Mouse (Mus musculus) heart, adult 11 months (tissue): ENCODE measurements around the gene Shc3.

Source experiments
- DNase-seq: peaks from one replicate; pipeline ENCODE4 v3.0.0; 2022

Gene Shc3

GRCm38 (mm10) chr13:51567411-51567851, 1.8 kb downstream of the Shc3 start:
- peak; percentile 90 for DNase-seq

DNA sequence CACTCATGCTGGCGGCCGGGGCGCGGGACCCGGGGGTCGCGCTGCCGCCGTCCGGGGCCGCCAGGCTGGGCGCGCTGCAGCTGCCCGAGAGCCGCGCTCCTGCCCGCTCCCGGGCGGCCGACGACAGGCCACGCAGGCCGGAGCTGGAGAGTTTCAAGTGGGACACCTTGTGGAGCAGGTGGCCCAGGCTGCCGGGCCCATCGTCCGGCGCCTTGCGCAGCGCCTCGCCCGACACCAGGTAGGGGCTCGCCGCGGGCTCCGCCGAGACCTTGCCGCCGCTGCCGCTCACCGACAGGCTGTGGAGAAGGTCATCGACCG, 2.2 kb downstream of the Shc3 start:
- no peak for DNase-seq

GRCm38 (mm10) chr13:51566371-51567077, 2.7 kb downstream of the Shc3 start:
- DNase-seq: no peak

DNA sequence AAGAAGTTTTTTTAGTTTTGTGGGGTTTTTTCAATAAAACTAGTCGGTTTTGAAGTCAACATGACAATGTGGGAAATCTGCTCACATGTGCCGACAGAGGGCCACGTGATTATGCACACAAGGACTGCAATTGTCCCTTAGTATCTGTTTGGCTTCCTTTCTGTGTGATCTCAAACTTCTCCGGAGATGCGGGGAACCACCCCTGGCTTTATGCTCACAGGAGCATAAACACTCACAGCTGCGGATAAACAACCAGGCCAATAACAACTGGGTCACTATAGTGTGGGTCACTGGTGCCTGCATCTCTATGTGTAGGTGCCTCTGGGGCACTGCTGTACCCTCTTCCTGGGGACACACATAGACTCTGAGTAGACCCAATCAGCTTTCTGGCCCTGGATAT, 4.5 kb downstream of the Shc3 start:
- DNase-seq: peak; percentile 89

- no peak for DNase-seq
Measured at GRCm38 (mm10) chr13:51553343-51553742, 15.9 kb downstream of the Shc3 start.

- peak; percentile 18 for DNase-seq
Measured at GRCm38 (mm10) chr13:51552233-51552632, 17.0 kb downstream of the Shc3 start.

DNA sequence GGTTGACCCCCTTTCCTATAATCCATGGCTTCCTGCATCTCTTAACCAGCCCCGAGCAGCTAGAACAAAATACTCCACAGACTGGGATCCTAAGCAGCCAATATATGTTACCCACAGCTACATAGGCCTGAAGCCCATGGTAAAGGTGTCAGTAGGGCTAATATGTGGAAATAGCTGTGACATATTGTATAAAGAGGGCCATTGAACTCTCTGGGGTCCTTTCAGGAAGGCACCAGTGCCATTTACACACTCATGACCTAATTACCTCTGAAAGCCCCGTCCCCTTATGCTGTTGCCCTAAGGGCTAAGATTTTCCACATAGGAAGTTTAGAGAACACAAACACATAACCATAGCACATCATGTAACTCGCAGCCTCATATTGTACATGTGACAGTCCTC, 17.4 kb downstream of the Shc3 start:
- DNase-seq: peak; percentile 13

GRCm38 (mm10) chr13:51539816-51540215, 29.4 kb downstream of the Shc3 start:
- DNase-seq: no peak

- peak; percentile 55 for DNase-seq
Measured at GRCm38 (mm10) chr13:51535326-51535725, 33.9 kb downstream of the Shc3 start.

GRCm38 (mm10) chr13:51526480-51526879, 42.7 kb downstream of the Shc3 start:
- DNase-seq: peak; percentile 92

- DNase-seq: peak; percentile 54
Measured at GRCm38 (mm10) chr13:51524316-51524715, 44.9 kb downstream of the Shc3 start.

DNA sequence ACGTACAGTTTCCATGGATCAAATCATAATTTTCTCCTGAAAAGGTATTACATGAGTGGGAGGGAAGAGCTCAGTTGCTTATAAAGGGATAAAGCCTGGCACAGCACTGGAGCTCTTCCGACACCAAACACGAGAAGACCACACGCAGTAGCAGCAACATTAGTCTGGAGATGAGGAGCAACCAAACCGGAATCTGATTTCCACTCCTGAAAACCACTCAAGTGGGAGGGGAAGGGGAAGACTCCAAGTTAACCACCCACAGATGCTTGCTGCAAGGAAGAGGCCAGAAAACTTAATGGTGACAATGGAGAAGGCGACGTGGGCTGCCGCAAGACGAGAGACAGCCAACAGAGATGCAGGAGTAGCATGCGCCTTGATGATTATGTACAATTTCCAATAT, 45.9 kb downstream of the Shc3 start:
- peak; percentile 9 for DNase-seq

DNA sequence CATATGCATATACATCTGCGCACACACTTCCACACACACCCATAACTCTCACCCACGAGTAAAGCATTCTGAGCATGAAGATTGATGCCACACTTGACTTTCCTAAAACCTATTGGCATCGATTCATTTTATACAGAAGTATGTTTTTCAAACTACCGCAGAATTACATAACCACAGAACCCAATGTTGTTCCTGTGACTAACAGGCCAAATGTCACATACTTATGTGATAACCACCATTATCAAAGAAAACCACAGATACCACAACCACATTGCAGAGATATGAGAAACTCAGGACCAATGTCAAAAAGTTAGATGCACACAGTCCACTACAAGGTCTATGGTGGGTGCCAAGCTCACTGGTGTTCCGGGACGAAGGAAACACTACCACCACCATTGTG, 50.3 kb downstream of the Shc3 start:
- DNase-seq: peak; percentile 9

DNA sequence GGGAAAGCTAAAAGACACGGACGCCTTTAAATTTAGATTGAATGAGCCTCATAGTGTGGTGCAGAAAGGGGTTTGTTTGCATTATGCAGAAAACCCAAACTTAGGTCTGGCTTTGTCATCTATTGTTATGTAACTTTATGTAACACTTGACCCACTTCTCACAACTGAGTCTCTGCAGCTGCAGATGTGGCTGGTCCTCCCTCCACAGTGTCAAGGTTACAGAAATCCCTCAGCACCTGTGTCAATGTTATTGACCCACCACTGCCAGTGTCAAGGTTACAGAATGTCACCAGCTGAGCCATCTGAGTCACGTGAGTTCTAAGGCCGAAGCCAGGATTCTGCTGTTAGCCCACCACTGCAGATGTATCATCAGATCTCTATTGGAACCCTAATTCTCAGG, 51.3 kb downstream of the Shc3 start:
- DNase-seq: peak; percentile 39

DNA sequence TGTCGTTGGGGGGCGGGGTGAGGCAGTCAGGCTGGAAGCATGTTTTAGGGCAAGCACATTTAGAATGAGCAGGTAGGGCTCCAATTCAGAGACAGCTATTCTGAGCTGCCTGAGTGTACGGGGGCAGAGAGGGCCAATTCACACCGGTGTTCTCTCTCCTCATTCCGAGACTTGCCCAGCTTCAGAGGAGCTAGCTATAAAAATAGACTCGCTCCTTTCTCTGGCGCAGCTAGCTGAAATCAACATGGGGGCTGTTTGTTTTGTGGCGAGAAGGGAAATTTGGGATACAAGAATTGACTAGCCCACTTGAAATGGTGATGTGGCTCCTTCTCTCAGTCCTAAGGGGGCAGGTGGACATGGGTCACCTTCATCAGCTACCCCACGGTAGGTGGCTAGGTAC, 60.4 kb downstream of the Shc3 start:
- DNase-seq: peak; percentile 73

GRCm38 (mm10) chr13:51505711-51506110, 63.5 kb downstream of the Shc3 start:
- peak; percentile 31 for DNase-seq

DNA sequence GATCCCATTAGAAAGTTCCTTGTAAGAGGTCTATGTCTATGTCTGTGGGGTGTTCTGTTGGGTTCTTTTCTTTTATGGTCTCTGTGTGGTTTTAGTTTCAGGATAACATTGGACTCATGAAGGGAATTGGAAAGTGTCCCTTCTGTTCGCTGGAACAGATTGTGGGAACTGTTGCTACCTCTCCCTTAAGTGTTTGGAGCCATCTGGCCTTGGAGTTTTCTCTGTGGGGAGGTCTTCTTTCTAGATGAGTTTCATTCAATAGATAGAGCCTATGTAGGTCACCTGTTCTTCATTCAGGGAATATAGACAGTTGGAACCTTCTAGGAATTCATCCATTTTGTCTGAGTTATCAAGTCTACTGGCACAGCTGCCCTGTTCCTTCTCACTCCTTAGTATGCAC, 69.5 kb downstream of the Shc3 start:
- peak; percentile 15 for DNase-seq

- peak; percentile 93 for DNase-seq
Measured at GRCm38 (mm10) chr13:51493676-51494075, 75.5 kb downstream of the Shc3 start.

DNA sequence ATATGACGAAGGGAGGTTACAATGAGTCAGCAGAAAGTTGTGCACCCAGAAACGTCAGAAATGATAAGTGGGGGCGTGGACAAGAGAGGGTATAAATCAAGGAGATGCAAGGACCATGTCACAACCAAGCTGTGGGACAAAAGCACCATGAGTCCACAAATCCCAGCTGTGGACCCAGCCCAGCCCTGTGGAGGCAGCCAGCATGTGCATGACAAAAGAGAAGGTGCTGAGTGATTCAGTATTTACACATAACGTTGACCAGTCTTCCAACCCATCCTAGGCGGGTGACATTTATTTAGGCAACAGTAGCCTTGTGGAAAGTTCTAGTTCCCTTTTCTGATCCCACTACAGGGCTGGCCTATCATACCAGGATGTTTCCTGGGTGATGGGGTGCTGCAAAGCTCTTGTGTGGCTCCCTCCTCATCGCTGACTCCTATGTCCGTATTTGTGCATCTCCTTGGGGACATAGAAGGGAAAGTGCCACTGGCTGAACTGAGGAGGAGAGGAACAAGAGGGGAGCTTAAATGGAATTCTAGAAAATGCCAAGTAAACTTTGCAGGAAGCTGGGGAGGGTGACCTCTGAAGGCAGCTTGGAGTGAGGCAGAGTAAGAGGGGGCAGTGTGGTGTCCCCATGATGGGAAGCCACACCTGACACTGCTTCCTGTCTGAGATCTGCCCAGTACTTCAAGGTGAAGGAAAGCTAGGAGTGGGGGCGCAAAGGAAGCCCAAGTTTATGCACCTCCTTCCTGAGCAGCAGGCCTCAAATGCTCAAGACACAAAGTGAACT, 77.4 kb downstream of the Shc3 start:
- peak; percentile 79 for DNase-seq

- DNase-seq: peak; percentile 66
Measured at GRCm38 (mm10) chr13:51490195-51490594, 79.0 kb downstream of the Shc3 start.

GRCm38 (mm10) chr13:51488945-51489344, 80.3 kb downstream of the Shc3 start:
- DNase-seq: peak; percentile 15

- peak; percentile 39 for DNase-seq
Measured at GRCm38 (mm10) chr13:51485291-51485690, 83.9 kb downstream of the Shc3 start.

DNA sequence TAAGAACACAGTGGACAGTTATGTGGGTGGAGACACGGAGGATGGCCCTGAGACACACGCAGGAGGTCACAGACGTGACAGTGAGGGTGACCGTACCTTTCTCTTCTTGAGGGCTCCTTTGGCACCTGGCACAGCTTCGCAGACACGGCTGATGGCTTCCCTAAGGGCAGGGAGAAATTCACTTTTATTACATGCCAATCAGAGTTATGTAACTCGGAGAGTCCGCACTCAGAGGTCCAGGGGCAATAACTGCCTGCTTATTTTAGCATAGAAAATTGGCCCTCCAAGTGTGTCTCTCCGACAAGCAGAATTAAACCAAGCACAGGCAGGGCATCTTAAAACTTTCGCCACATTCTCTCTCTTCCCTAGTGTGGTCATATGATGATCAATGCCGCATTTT, 86.4 kb downstream of the Shc3 start:
- peak; percentile 69 for DNase-seq

DNA sequence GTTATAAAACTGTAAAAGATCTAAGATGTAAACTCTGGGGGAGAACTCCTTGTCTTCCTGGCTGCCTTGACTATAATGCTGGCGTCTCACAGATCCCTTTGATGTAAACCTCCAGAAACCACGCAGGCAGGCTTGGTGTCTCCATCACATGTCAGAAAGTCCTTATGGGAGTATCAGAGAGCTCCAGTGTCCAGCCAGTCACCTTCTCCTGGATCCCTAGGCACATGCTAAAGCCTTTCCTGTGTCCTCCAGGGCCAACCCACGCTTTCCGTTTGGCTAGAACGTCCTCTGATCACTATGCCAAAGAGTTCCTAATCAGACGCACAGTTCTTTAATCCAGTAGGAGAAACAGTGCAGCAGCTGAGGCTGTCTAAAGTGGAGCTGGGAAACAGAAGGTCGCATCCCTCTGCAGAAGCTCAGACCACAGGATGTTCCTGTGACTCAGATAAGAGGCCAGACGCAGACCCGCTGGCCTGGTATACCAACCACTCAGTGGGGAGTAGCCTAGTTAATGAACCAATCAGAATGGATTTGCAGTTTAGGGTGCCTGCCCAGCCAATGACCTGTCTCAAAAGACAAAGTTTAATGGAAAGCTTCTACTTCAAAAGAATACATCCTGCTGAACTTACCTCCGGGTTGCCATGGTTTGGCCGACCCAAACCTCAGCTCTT, 88.7 kb downstream of the Shc3 start:
- DNase-seq: peak; percentile 87
